Comparison of ENCODE assay signal across 31 mouse cellular contexts in the genomic region with DNA sequence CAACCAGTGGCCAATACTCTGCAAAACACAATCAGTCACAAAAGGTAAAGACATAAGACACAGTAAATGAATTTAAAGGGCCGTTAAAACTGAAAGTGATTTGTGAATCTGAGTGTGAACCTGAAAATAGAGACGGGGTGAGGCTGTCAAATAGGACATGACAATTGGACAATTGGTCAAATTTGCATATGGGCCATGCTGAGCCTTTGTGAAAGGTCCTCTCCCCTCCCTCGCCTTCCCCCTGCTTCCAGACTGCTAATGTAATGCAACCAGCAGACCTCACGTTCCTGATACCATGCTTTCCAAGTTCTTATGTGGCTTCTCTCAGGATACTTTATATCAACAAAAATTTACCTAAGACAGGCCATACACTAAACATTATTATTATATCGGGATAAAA. TPM values are rescaled to one million over a fixed set of nuclear protein-coding genes. Genes with fewer than 3 reads are reported as not detected.
DNase-seq lines count a peak whose midpoint lies in the region; ATAC-seq lines count a peak whose summit lies in the region.
"Had no signal": no experiment of that assay in that cellular context is flagged by ENCODE, and none has a peak within 500 bp of the region (broad histone marks: within the 10 kb centered on the region; RNA-seq: fewer than 3 reads in every experiment).

No protein-coding gene starts in this region.

- no peak overlapping the region for H3K9ac ChIP-seq in midbrain, embryonic 12.5 days (replicated peaks)
- H3K9ac ChIP-seq in midbrain, embryonic 14.5 days (replicated peaks; ENCODE audit: low read length), result no peak overlapping the region
- H3K9ac ChIP-seq: hindbrain, embryonic 14.5 days; kidney, embryonic 15.5 days; limb, embryonic 13.5 days; lung, embryonic 15.5 days; neural tube, embryonic 13.5 days had no signal

- DNase-seq in embryo, embryonic 10.5 days (ENCODE audit: low spot score), result peak; percentile 5
- DNase-seq in embryo, embryonic 9.5 days (ENCODE audit: extremely low spot score), result no peak
- DNase-seq in midbrain, embryonic 14.5 days, result no peak
- DNase-seq in ZHBTc4 (ENCODE audit: low read depth, low spot score), result peak; percentile 41
- DNase-seq in ovary, postnatal 14 days (ENCODE audit: low spot score), result no peak
- no peak for DNase-seq in spleen, adult 12 weeks (ENCODE audit: low spot score)
- DNase-seq in lung, postnatal 4 days, result no peak
- DNase-seq: adrenal gland, postnatal 14 days; cerebellum, adult 11-12 months; cerebellum, adult 9-11 months; gastrocnemius, adult 2 months; gastrocnemius, postnatal 36 days; heart, adult 18-20 months; heart, postnatal 36 days; kidney, adult 18-20 months; kidney, postnatal 25 days; right cerebral cortex, adult 18-20 months; thymus, adult 18-20 months; thymus, postnatal 25 days had no signal

- no peak overlapping the region for H3K27ac ChIP-seq in midbrain, embryonic 12.5 days (replicated peaks)
- H3K27ac ChIP-seq in midbrain, embryonic 14.5 days (replicated peaks; ENCODE audit: low read depth, low read length), result no peak overlapping the region
- H3K27ac ChIP-seq: gastrocnemius, adult 2 months; hindbrain, embryonic 14.5 days; kidney, embryonic 15.5 days; limb, embryonic 13.5 days; lung, embryonic 15.5 days; neural tube, embryonic 13.5 days; stomach, postnatal 0 days had no signal

- ATAC-seq in midbrain, embryonic 12.5 days (ENCODE audit: low FRiP score, low read depth), result peak; percentile 72; the same call in 1 of the 2 replicates
- ATAC-seq in midbrain, embryonic 14.5 days (ENCODE audit: low FRiP score, low TSS enrichment), result no peak
- ATAC-seq: forebrain, embryonic 14.5 days had no signal

- H3K4me2 ChIP-seq in midbrain, embryonic 12.5 days (replicated peaks), result no peak overlapping the region
- no peak overlapping the region for H3K4me2 ChIP-seq in midbrain, embryonic 14.5 days (ENCODE audit: low read length)
- H3K4me2 ChIP-seq: heart, embryonic 11.5 days; hindbrain, embryonic 14.5 days; kidney, embryonic 15.5 days; limb, embryonic 13.5 days; liver, embryonic 11.5 days; lung, embryonic 15.5 days; neural tube, embryonic 13.5 days had no signal

- no peak overlapping the region for H3K4me3 ChIP-seq in midbrain, embryonic 12.5 days
- H3K4me3 ChIP-seq in midbrain, embryonic 14.5 days (replicated peaks; ENCODE audit: low read depth, low read length), result no peak overlapping the region
- H3K4me3 ChIP-seq: gastrocnemius, adult 2 months; kidney, embryonic 15.5 days; limb, embryonic 13.5 days; lung, embryonic 15.5 days; megakaryocyte, embryonic 14.5 days; myocyte; neural tube, embryonic 13.5 days had no signal

- H3K27me3 ChIP-seq in midbrain, embryonic 12.5 days, result no peaks in the 10 kb centered on the region
- no peaks in the 10 kb centered on the region for H3K27me3 ChIP-seq in midbrain, embryonic 14.5 days (ENCODE audit: control insufficient read depth, insufficient read depth, low read length)
- H3K27me3 ChIP-seq: kidney, embryonic 15.5 days; limb, embryonic 13.5 days; lung, embryonic 15.5 days; megakaryocyte, embryonic 14.5 days; neural tube, embryonic 13.5 days had no signal

- peaks cover 6% of the 10 kb centered on the region; the same call in 1 of the 2 replicates for H3K36me3 ChIP-seq in midbrain, embryonic 12.5 days
- H3K36me3 ChIP-seq in midbrain, embryonic 14.5 days (ENCODE audit: control insufficient read depth, insufficient read depth, low read length), result peaks cover 11% of the 10 kb centered on the region; the same call in 1 of the 2 replicates

- H3K4me1 ChIP-seq in midbrain, embryonic 12.5 days, result no peaks in the 10 kb centered on the region
- H3K4me1 ChIP-seq in midbrain, embryonic 14.5 days (ENCODE audit: control insufficient read depth, insufficient read depth, low read length), result no peaks in the 10 kb centered on the region
- H3K4me1 ChIP-seq: kidney, embryonic 15.5 days; limb, embryonic 13.5 days; lung, embryonic 15.5 days; neural tube, embryonic 13.5 days had no signal

- WGBS in midbrain, embryonic 12.5 days, result 47% methylated on average over 5 of the region's 5 CpGs
- WGBS in midbrain, embryonic 14.5 days, result 38% methylated on average over 5 of the region's 5 CpGs

- H3K9me3 ChIP-seq in midbrain, embryonic 12.5 days, result no peaks in the 10 kb centered on the region
- H3K9me3 ChIP-seq in midbrain, embryonic 14.5 days (ENCODE audit: control insufficient read depth, low read length), result no peaks in the 10 kb centered on the region
- H3K9me3 ChIP-seq: kidney, embryonic 15.5 days; limb, embryonic 13.5 days; lung, embryonic 15.5 days; megakaryocyte, embryonic 14.5 days; neural tube, embryonic 13.5 days had no signal

RNA-seq across cellular contexts. Expression of gene Sdhaf4, which starts 37.6 kb away (rescaled TPM):
- 88.9 and 91.6 TPM in 2 replicates for polyA plus RNA-seq in midbrain, embryonic 12.5 days (2016; fragmentation: Nextera tagmentation; extraction: Ambion mirVana)
- 115 and 124 TPM in 2 replicates for polyA plus RNA-seq in midbrain, embryonic 14.5 days (2014; fragmentation: Nextera tagmentation; extraction: Ambion mirVana)

RNA-seq across cellular contexts. Expression of gene Fam135a, which starts 57.1 kb away (rescaled TPM):
- 49.4 and 51.1 TPM in 2 replicates for polyA plus RNA-seq in midbrain, embryonic 12.5 days (2016; fragmentation: Nextera tagmentation; extraction: Ambion mirVana)
- 29.5 and 35.4 TPM in 2 replicates for polyA plus RNA-seq in midbrain, embryonic 14.5 days (2014; fragmentation: Nextera tagmentation; extraction: Ambion mirVana)

Comparison
In these comparisons a context has a peak if more than half of its experiments do, and no peak if none do; other contexts are left out.
1. DNase-seq: peak in embryo, embryonic 10.5 days (single experiment) and ZHBTc4 (single experiment); none in embryo, embryonic 9.5 days (single experiment), midbrain, embryonic 14.5 days (single experiment), ovary, postnatal 14 days (single experiment), spleen, adult 12 weeks (single experiment) and lung, postnatal 4 days (0 of 2).